Mouse (Mus musculus) ES-Bruce4 (cell line): Measurements from ENCODE around the gene Tle3. TPM values are rescaled to one million over a fixed set of nuclear protein-coding genes. Genes with fewer than 3 reads are reported as not detected.

ENCODE experiments used
- H3K27ac ChIP-seq: 2 replicates; pipeline ENCODE4 v1.5.1; 2012; ENCODE audit warnings: low read length, inconsistent platforms; ENCODE audit not compliant: insufficient read depth
- H3K27me3 ChIP-seq: 2 replicates; pipeline ENCODE4 v1.6.1; 2012; ENCODE audit warnings: mild to moderate bottlenecking, low read length, inconsistent platforms; ENCODE audit not compliant: control insufficient read depth, poor library complexity, insufficient read depth, severe bottlenecking
- H3K36me3 ChIP-seq: 2 replicates; pipeline ENCODE4 v1.6.1; 2012; ENCODE audit warnings: inconsistent platforms, mild to moderate bottlenecking, low read length, moderate library complexity; ENCODE audit not compliant: control insufficient read depth, poor library complexity, insufficient read depth, severe bottlenecking
- H3K4me1 ChIP-seq: one replicate; pipeline ENCODE4 v1.8.1; 2011; ENCODE audit warnings: low read length; ENCODE audit not compliant: control insufficient read depth, insufficient read depth
- H3K4me3 ChIP-seq: 2 replicates; pipeline ENCODE4 v1.5.1; 2011; ENCODE audit warnings: low read depth, mild to moderate bottlenecking, low read length
- H3K9ac ChIP-seq: 2 replicates; pipeline ENCODE4 v1.6.1; 2012; ENCODE audit warnings: low read depth, mild to moderate bottlenecking, inconsistent platforms; ENCODE audit not compliant: poor library complexity, severe bottlenecking
- H3K9me3 ChIP-seq: replicated peaks from 2 replicates; pipeline ENCODE4 v1.6.1; 2012; ENCODE audit warnings: mild to moderate bottlenecking, low read length, inconsistent platforms; ENCODE audit not compliant: control insufficient read depth, poor library complexity, insufficient read depth, severe bottlenecking
- CTCF ChIP-seq: IDR thresholded peaks from one replicate; pipeline ENCODE4 v1.8.1; 2011; ENCODE audit warnings: low read depth, low read length
- EP300 ChIP-seq: IDR thresholded peaks from 2 replicates; pipeline ENCODE4 v1.6.1; 2011; ENCODE audit warnings: low read depth, low read length; ENCODE audit not compliant: insufficient read depth
- POLR2A ChIP-seq: IDR thresholded peaks from one replicate; pipeline ENCODE4 v1.8.1; 2011; ENCODE audit warnings: low read length; ENCODE audit not compliant: insufficient read depth
- polyA plus RNA-seq: library from polyadenylated mRNA; stranded (reverse); fragments of >200 nt; gene quantifications from 2 replicates; pipeline ENCODE4 v1.2.4, GENCODE M21; 2011; ENCODE audit warnings: low read depth; ENCODE audit not compliant: missing spikeins, insufficient read depth, insufficient read length

The Tle3 gene
- polyA plus RNA-seq, 1 experiment = 146 TPM

GRCm38 (mm10) chr9:61416571-61416970, 44.4 kb downstream of the Tle3 start:
- Histone ChIP-seq H3K27ac (no peak overlapping the region), H3K4me1 (no peaks in the 10 kb centered on the region), H3K9me3 (no peaks in the 10 kb centered on the region), H3K27me3 (no peaks in the 10 kb centered on the region), H3K9ac (no peak overlapping the region), H3K36me3 (peaks cover 52% of the 10 kb centered on the region), H3K4me3 (no peak overlapping the region)
- TF ChIP-seq EP300 (no peak), CTCF (no peak), POLR2A (no peak)

DNA sequence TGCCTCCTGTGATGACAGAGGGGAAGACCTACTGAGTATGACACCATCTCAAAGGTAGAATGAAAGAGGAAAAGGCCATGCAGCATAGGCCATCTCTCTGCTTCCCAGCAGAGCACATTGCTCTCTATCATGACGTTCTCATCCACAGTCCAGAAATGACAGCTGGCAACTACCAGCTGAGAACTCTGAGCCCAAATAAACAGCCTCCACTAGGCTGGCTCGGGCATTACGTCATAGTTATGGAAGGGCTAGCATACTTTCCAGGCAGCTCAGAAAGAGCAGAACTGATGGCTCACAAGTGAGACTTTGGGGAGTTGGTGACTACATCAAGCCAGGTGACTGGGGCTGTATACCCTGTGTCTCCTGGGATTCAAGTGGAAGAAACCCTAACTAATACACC, 49.5 kb downstream of the Tle3 start:
- Histone ChIP-seq H3K9me3 (no peaks in the 10 kb centered on the region), H3K27me3 (no peaks in the 10 kb centered on the region), H3K4me1 (no peaks in the 10 kb centered on the region), H3K27ac (no peak overlapping the region), H3K4me3 (no peak overlapping the region), H3K36me3 (peaks cover 13% of the 10 kb centered on the region), H3K9ac (no peak overlapping the region)
- TF ChIP-seq POLR2A (no peak), CTCF (no peak), EP300 (no peak)

- Histone ChIP-seq H3K27me3 (no peaks in the 10 kb centered on the region), H3K4me3 (no peak overlapping the region), H3K9ac (no peak overlapping the region), H3K9me3 (no peaks in the 10 kb centered on the region), H3K4me1 (no peaks in the 10 kb centered on the region), H3K27ac (no peak overlapping the region), H3K36me3 (no peaks in the 10 kb centered on the region)
- TF ChIP-seq POLR2A (no peak), CTCF (no peak), EP300 (no peak)
Observed at GRCm38 (mm10) chr9:61424245-61424644, 52.1 kb downstream of the Tle3 start.

- no peak overlapping the region for H3K9ac ChIP-seq
Observed at GRCm38 (mm10) chr9:61426493-61426892, 54.3 kb downstream of the Tle3 start.

DNA sequence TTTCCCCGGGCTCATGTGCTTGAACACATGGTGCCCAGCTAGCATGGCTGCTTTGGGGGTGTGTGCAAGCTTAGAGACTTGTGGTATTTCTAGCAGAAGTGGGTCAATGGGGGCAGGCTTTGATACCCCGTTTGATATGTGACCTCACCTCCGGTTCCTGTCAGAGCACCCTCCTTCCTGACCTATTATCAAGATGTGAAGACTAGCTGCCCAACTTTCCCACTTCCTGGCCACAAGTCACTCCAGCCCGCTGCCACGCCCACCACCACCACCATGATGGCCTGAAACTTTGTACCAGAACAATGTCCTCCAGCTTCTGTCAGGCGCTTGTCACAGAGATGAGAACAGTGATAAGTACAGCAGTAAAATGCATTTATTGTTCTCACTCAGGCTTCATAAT, 54.9 kb downstream of the Tle3 start:
- Histone ChIP-seq H3K27me3 (no peaks in the 10 kb centered on the region), H3K36me3 (no peaks in the 10 kb centered on the region), H3K4me1 (peaks cover 2% of the 10 kb centered on the region), H3K4me3 (no peak overlapping the region), H3K27ac (no peak overlapping the region), H3K9ac (no peak overlapping the region), H3K9me3 (no peaks in the 10 kb centered on the region)
- no peak for TF ChIP-seq CTCF
- no peak for TF ChIP-seq POLR2A
- no peak for TF ChIP-seq EP300

More at GRCm38 (mm10) chr9:61426493-61426892, 54.3 kb downstream of the Tle3 start:
- Histone ChIP-seq H3K4me1 (peaks cover 2% of the 10 kb centered on the region), H3K4me3 (no peak overlapping the region), H3K27me3 (no peaks in the 10 kb centered on the region), H3K27ac (no peak overlapping the region), H3K36me3 (no peaks in the 10 kb centered on the region), H3K9me3 (no peaks in the 10 kb centered on the region)
- TF ChIP-seq CTCF (no peak), EP300 (no peak), POLR2A (no peak)

DNA sequence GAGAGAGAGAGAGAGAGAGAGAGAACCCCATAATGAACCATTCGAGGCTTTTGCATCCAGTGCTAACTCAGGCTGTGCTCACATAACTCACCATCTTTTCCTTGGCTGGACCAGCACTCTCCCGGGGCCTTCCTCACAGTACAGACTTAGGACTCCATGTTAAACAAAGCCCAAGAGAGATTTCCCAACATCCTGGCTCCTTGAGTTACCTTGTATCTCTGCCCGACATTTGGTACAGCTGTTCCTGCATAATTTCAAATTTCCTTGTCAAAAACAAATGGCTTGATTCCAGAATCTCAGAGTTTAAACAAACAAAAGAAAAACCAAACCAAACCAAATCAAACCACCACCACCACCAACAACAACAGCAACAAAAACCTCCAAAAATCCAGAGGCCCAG, 55.7 kb downstream of the Tle3 start:
- H3K27me3 ChIP-seq = no peaks in the 10 kb centered on the region
- H3K36me3 ChIP-seq = no peaks in the 10 kb centered on the region
- peaks cover 2% of the 10 kb centered on the region for H3K4me1 ChIP-seq
- no peak for TF ChIP-seq CTCF
- no peak for TF ChIP-seq EP300
- TF ChIP-seq POLR2A = no peak
- H3K9me3 ChIP-seq = no peaks in the 10 kb centered on the region
- H3K4me3 ChIP-seq = no peak overlapping the region
- no peak overlapping the region for H3K9ac ChIP-seq
- no peak overlapping the region for H3K27ac ChIP-seq
